Mouse (Mus musculus) erythroid progenitor cell, adult 5-6 weeks (primary cell): ENCODE results near the gene Coro1c. TPM values are rescaled to one million over a fixed set of nuclear protein-coding genes. Genes with fewer than 3 reads are reported as not detected.

Experiments used
- ATAC-seq: replicated peaks from 2 replicates; pipeline ENCODE4 v1.8.0; 2016; ENCODE audit warnings: moderate number of reproducible peaks, mild to moderate bottlenecking, moderate TSS enrichment, inconsistent platforms; ENCODE audit not compliant: poor library complexity, low FRiP score, severe bottlenecking
- total RNA-seq, 2 experiments: library from RNA; stranded (forward) in 1 of 2; stranded (reverse) in 1 of 2; fragments of 150-400 nt in 1 of 2; fragments of 186-747, 209-891 nt in 1 of 2; gene quantifications; 2 replicates each; pipeline versions ENCODE4 v1.2.3 to v1.2.4; 2015 to 2017; ENCODE audit warnings: low replicate concordance in 2 of 2

Gene Coro1c
- total RNA-seq, 2 experiments from 2014 or later, result 32.7 to 43.4 TPM

GRCm38 (mm10) chr5:113864992-113865391 lies 43.6 kb downstream of the Coro1c start:
- ATAC-seq, result no peak

- ATAC-seq, result no peak
Observed at GRCm38 (mm10) chr5:113863994-113864393, 44.6 kb downstream of the Coro1c start.

- ATAC-seq, result no peak
Observed at GRCm38 (mm10) chr5:113862418-113862817, 46.1 kb downstream of the Coro1c start.

GRCm38 (mm10) chr5:113861294-113861693 lies 47.3 kb downstream of the Coro1c start:
- ATAC-seq, result 0 out of 2 replicates have a peak, but pooled peaks have one; percentile 43

- ATAC-seq, result 0 out of 2 replicates have a peak, but pooled peaks have one; percentile 54
Observed at GRCm38 (mm10) chr5:113858971-113859370, 49.6 kb downstream of the Coro1c start.

GRCm38 (mm10) chr5:113858550-113858949 lies 50.0 kb downstream of the Coro1c start:
- no peak for ATAC-seq

GRCm38 (mm10) chr5:113857631-113858030 lies 50.9 kb downstream of the Coro1c start:
- no peak for ATAC-seq

- no peak for ATAC-seq
Observed at GRCm38 (mm10) chr5:113856631-113857030, 51.9 kb downstream of the Coro1c start.

GRCm38 (mm10) chr5:113855696-113856095 lies 52.9 kb downstream of the Coro1c start:
- ATAC-seq, result no peak

- ATAC-seq, result no peak
Observed at GRCm38 (mm10) chr5:113855117-113855516, 53.4 kb downstream of the Coro1c start.

GRCm38 (mm10) chr5:113854494-113854893 lies 54.1 kb downstream of the Coro1c start:
- peak; percentile 76 for ATAC-seq

GRCm38 (mm10) chr5:113853541-113853940 lies 55.0 kb downstream of the Coro1c start:
- ATAC-seq, result no peak

- ATAC-seq, result no peak
Observed at GRCm38 (mm10) chr5:113852463-113852862, 56.1 kb downstream of the Coro1c start.

- peak; percentile 28; the same call in 1 of the 2 replicates for ATAC-seq
Observed at GRCm38 (mm10) chr5:113850680-113851230, 57.8 kb downstream of the Coro1c start.

GRCm38 (mm10) chr5:113847636-113848035 lies 60.9 kb downstream of the Coro1c start:
- ATAC-seq, result no peak

- ATAC-seq, result peak; percentile 88
Observed at GRCm38 (mm10) chr5:113846656-113847055, 61.9 kb downstream of the Coro1c start.

GRCm38 (mm10) chr5:113845627-113846026 lies 62.9 kb downstream of the Coro1c start:
- no peak for ATAC-seq

GRCm38 (mm10) chr5:113844721-113845120 lies 63.8 kb downstream of the Coro1c start:
- ATAC-seq, result no peak

- ATAC-seq, result no peak
Observed at GRCm38 (mm10) chr5:113844106-113844505, 64.5 kb downstream of the Coro1c start.

GRCm38 (mm10) chr5:113842906-113843305 lies 65.7 kb downstream of the Coro1c start:
- no peak for ATAC-seq

- ATAC-seq, result no peak
Observed at GRCm38 (mm10) chr5:113842244-113842643, 66.3 kb downstream of the Coro1c start.
